Mouse (Mus musculus) thymus, postnatal 0 days (tissue): Measurements from ENCODE around the gene Ankrd13b. TPM values are rescaled to one million over a fixed set of nuclear protein-coding genes. Genes with fewer than 3 reads are reported as not detected.

ENCODE experiments used
- DNase-seq: peaks from one replicate; pipeline ENCODE4 v3.0.0-alpha.2; 2015; ENCODE audit warnings: low spot score
- polyA plus RNA-seq: library from polyadenylated mRNA; unstranded; fragments of >200 nt; fragmentation: Nextera tagmentation; extraction: Ambion mirVana; gene quantifications from 2 replicates; pipeline ENCODE4 v1.2.1, GENCODE M21; 2015

Ankrd13b gene
- polyA plus RNA-seq, 1 experiment from 2014 or later: 3.1 TPM

- DNase-seq: peak; percentile 60
Observed at GRCm38 (mm10) chr11:77492311-77492871, 2.9 kb upstream of the Ankrd13b start.

- DNase-seq: no peak
Observed at GRCm38 (mm10) chr11:77491502-77492291, 2.2 kb upstream of the Ankrd13b start.

GRCm38 (mm10) chr11:77491123-77491501 is 1.6 kb upstream of the Ankrd13b start:
- DNase-seq: peak; percentile 92

GRCm38 (mm10) chr11:77490451-77490850 is 973 bp upstream of the Ankrd13b start:
- DNase-seq: no peak

- peak; percentile 31 for DNase-seq
Observed at GRCm38 (mm10) chr11:77488771-77489581, 502 bp downstream of the Ankrd13b start.

GRCm38 (mm10) chr11:77486798-77487197 is 2.7 kb downstream of the Ankrd13b start:
- no peak for DNase-seq

- DNase-seq: no peak
Observed at GRCm38 (mm10) chr11:77485229-77485628, 4.2 kb downstream of the Ankrd13b start.

- peak; percentile 77 for DNase-seq
Observed at GRCm38 (mm10) chr11:77483510-77484255, 5.8 kb downstream of the Ankrd13b start.

GRCm38 (mm10) chr11:77483043-77483442 is 6.4 kb downstream of the Ankrd13b start:
- no peak for DNase-seq

GRCm38 (mm10) chr11:77476895-77477294 is 12.6 kb downstream of the Ankrd13b start:
- no peak for DNase-seq

GRCm38 (mm10) chr11:77476216-77476615 is 13.3 kb downstream of the Ankrd13b start:
- no peak for DNase-seq

- no peak for DNase-seq
Observed at GRCm38 (mm10) chr11:77472775-77473174, 16.7 kb downstream of the Ankrd13b start.

- no peak for DNase-seq
Observed at GRCm38 (mm10) chr11:77471407-77471806, 18.1 kb downstream of the Ankrd13b start.

- DNase-seq: no peak
Observed at GRCm38 (mm10) chr11:77468397-77468796, 21.1 kb downstream of the Ankrd13b start.

- DNase-seq: peak; percentile 86
Observed at GRCm38 (mm10) chr11:77467784-77468183, 21.7 kb downstream of the Ankrd13b start.

GRCm38 (mm10) chr11:77467157-77467556 is 22.3 kb downstream of the Ankrd13b start:
- DNase-seq: peak; percentile 84

GRCm38 (mm10) chr11:77466544-77466943 is 22.9 kb downstream of the Ankrd13b start:
- no peak for DNase-seq

GRCm38 (mm10) chr11:77465111-77465510 is 24.4 kb downstream of the Ankrd13b start:
- DNase-seq: no peak

GRCm38 (mm10) chr11:77464684-77465083 is 24.8 kb downstream of the Ankrd13b start:
- no peak for DNase-seq

GRCm38 (mm10) chr11:77463786-77464185 is 25.7 kb downstream of the Ankrd13b start:
- DNase-seq: no peak

GRCm38 (mm10) chr11:77463101-77463445 is 26.4 kb downstream of the Ankrd13b start:
- no peak for DNase-seq
